Mouse (Mus musculus) heart, postnatal 0 days (tissue): Measurements from ENCODE around the gene Mycn.

ENCODE experiments used
- CTCF ChIP-seq: IDR thresholded peaks from 2 replicates; pipeline ENCODE4 v1.5.1; 2016; ENCODE audit warnings: antibody characterized with exemption, control low read depth, low read depth
- EP300 ChIP-seq: IDR thresholded peaks from 2 replicates; pipeline ENCODE4 v1.6.1; 2016; ENCODE audit warnings: antibody characterized with exemption, low read depth

GRCm38 (mm10) chr12:12924446-12924845 is 17.3 kb downstream of the Mycn start:
- TF ChIP-seq CTCF (no peak), EP300 (no peak)
